Mouse (Mus musculus) adrenal gland, postnatal 4 days (tissue): ENCODE data around the gene Zdhhc14. TPM values are rescaled to one million over a fixed set of nuclear protein-coding genes. Genes with fewer than 3 reads are reported as not detected.
A peak's percentile ranks its signal among the peaks of the same experiment; 100 is the strongest.

Experiments used
- DNase-seq, 2 experiments: peaks; one replicate each; pipeline ENCODE4 v3.0.0; 2021 to 2022; ENCODE audit warnings: low spot score in 2 of 2, mixed read lengths in 2 of 2
- total RNA-seq, 2 experiments: library from RNA; stranded (reverse); gene quantifications; 2 replicates each; pipeline ENCODE4 v1.2.3; 2021

The Zdhhc14 gene
- total RNA-seq, 2 experiments from 2014 or later = 7.6 to 8.2 TPM

- no peak for DNase-seq
These were observed 226.5 kb downstream of the Zdhhc14 start for GRCm38 (mm10) chr17:5718768-5719387.

GRCm38 (mm10) chr17:5722802-5723201, 230.4 kb downstream of the Zdhhc14 start:
- no peak for DNase-seq

GRCm38 (mm10) chr17:5723601-5724189, 231.3 kb downstream of the Zdhhc14 start:
- no peak for DNase-seq

GRCm38 (mm10) chr17:5729587-5730125, 237.3 kb downstream of the Zdhhc14 start:
- no peak for DNase-seq

GRCm38 (mm10) chr17:5730538-5730937, 238.2 kb downstream of the Zdhhc14 start:
- DNase-seq = no peak

- peak in 1 of 2 experiments; percentile 23 for DNase-seq
These were observed 241.0 kb downstream of the Zdhhc14 start for GRCm38 (mm10) chr17:5733400-5733799.

GRCm38 (mm10) chr17:5741061-5741460, 248.7 kb downstream of the Zdhhc14 start:
- DNase-seq = no peak

- no peak for DNase-seq
These were observed 251.7 kb downstream of the Zdhhc14 start for GRCm38 (mm10) chr17:5744016-5744415.

- no peak for DNase-seq
These were observed 254.0 kb downstream of the Zdhhc14 start for GRCm38 (mm10) chr17:5746378-5746777.

GRCm38 (mm10) chr17:5747539-5748500, 255.5 kb downstream of the Zdhhc14 start:
- DNase-seq = no peak

- no peak for DNase-seq
These were observed 256.1 kb downstream of the Zdhhc14 start for GRCm38 (mm10) chr17:5748501-5748894.

- no peak for DNase-seq
These were observed 257.9 kb downstream of the Zdhhc14 start for GRCm38 (mm10) chr17:5750278-5750677.

GRCm38 (mm10) chr17:5751066-5751465, 258.7 kb downstream of the Zdhhc14 start:
- no peak for DNase-seq

GRCm38 (mm10) chr17:5752322-5752715, 260.0 kb downstream of the Zdhhc14 start:
- no peak for DNase-seq

- peak; percentile 61 to 79 for DNase-seq
These were observed 260.6 kb downstream of the Zdhhc14 start for GRCm38 (mm10) chr17:5752716-5753585.

- no peak for DNase-seq
These were observed 263.1 kb downstream of the Zdhhc14 start for GRCm38 (mm10) chr17:5755489-5755888.

GRCm38 (mm10) chr17:5756065-5756464, 263.7 kb downstream of the Zdhhc14 start:
- DNase-seq = no peak

- DNase-seq = no peak
These were observed 264.5 kb downstream of the Zdhhc14 start for GRCm38 (mm10) chr17:5756855-5757254.

GRCm38 (mm10) chr17:5763768-5764167, 271.4 kb downstream of the Zdhhc14 start:
- DNase-seq = no peak

GRCm38 (mm10) chr17:5764270-5764669, 271.9 kb downstream of the Zdhhc14 start:
- no peak for DNase-seq

GRCm38 (mm10) chr17:5765746-5766145, 273.4 kb downstream of the Zdhhc14 start:
- no peak for DNase-seq
